Mouse (Mus musculus) erythroblast, embryonic 14.5 days (primary cell): ENCODE measurements around the gene Fam166a.

ENCODE experiments used
- GATA1 ChIP-seq: IDR thresholded peaks from 2 replicates; pipeline ENCODE4 v1.6.1; 2012; ENCODE audit warnings: low read length, inconsistent platforms, mixed read lengths
- TAL1 ChIP-seq: IDR thresholded peaks from 3 replicates; pipeline ENCODE4 v1.6.1; 2012; ENCODE audit warnings: low read length, inconsistent platforms, mixed read lengths

- TF ChIP-seq TAL1 (no peak), GATA1 (no peak)
Measured at GRCm38 (mm10) chr2:25213266-25213865, 5.2 kb upstream of the Fam166a start.
